Mouse (Mus musculus) stomach, embryonic 14.5 days (tissue): Measurements from ENCODE around the gene Slc35c1. TPM values are rescaled to one million over a fixed set of nuclear protein-coding genes. Genes with fewer than 3 reads are reported as not detected.

Source experiments
- ATAC-seq: fragments of 200-750 bp; cut with Nextera tagmentation; 2 replicates; pipeline ENCODE4 v1.8.0; 2017; ENCODE audit warnings: low read depth, moderate TSS enrichment; ENCODE audit not compliant: insufficient number of reproducible peaks, insufficient read depth, low FRiP score
- H3K27ac ChIP-seq: fragments of 300-500 bp; sonication (generic); 2 replicates; pipeline ENCODE4 v1.5.1; 2014; ENCODE audit warnings: mild to moderate bottlenecking, low read length, moderate library complexity, mixed read lengths
- H3K27me3 ChIP-seq: fragments of 300-500 bp; sonication (generic); 2 replicates; pipeline ENCODE4 v1.6.1; 2014; ENCODE audit warnings: low read length, control low read depth, mixed read lengths; ENCODE audit not compliant: control insufficient read depth, insufficient read depth
- H3K36me3 ChIP-seq: fragments of 300-500 bp; sonication (generic); 2 replicates; pipeline ENCODE4 v1.6.1; 2014; ENCODE audit warnings: mild to moderate bottlenecking, control low read depth, low read length, moderate library complexity, mixed read lengths; ENCODE audit not compliant: control insufficient read depth, insufficient read depth
- H3K4me1 ChIP-seq: fragments of 300-500 bp; sonication (generic); 2 replicates; pipeline ENCODE4 v1.6.1; 2014; ENCODE audit warnings: low read length, control low read depth, mixed read lengths; ENCODE audit not compliant: control insufficient read depth, insufficient read depth
- H3K4me2 ChIP-seq: fragments of 300-500 bp; sonication (generic); replicated peaks from 2 replicates; pipeline ENCODE4 v1.6.1; 2014; ENCODE audit warnings: low read depth, low read length, control low read depth
- H3K4me3 ChIP-seq: fragments of 300-500 bp; sonication (generic); 2 replicates; pipeline ENCODE4 v1.5.1; 2014; ENCODE audit warnings: low read depth, low read length, control low read depth
- H3K9ac ChIP-seq: fragments of 300-500 bp; sonication (generic); replicated peaks from 2 replicates; pipeline ENCODE4 v1.6.1; 2014; ENCODE audit warnings: low read depth, mild to moderate bottlenecking, control low read depth, low read length, moderate library complexity, mixed read lengths
- H3K9me3 ChIP-seq: fragments of 300-500 bp; sonication (generic); 2 replicates; pipeline ENCODE4 v1.6.1; 2016; ENCODE audit warnings: low read depth, low read length, control low read depth; ENCODE audit not compliant: control insufficient read depth
- WGBS: fragments of 180-500 bp; shearing (Covaris S2); extraction: QIAGEN DNeasy Blood & Tissue Kit; methylation state at CpG from one replicate; pipeline ENCODE4 v1.1.7; 2014; 5-methylcytosine and 5-hydroxymethylcytosine counted together
- polyA plus RNA-seq: library from polyadenylated mRNA; unstranded; fragments of >200 nt; fragmentation: Nextera tagmentation; extraction: Ambion mirVana; gene quantifications from 2 replicates; pipeline ENCODE4 v1.2.1, GENCODE M21; 2014

Gene Slc35c1
- polyA plus RNA-seq, 1 experiment from 2014 or later: 19.2 TPM

DNA sequence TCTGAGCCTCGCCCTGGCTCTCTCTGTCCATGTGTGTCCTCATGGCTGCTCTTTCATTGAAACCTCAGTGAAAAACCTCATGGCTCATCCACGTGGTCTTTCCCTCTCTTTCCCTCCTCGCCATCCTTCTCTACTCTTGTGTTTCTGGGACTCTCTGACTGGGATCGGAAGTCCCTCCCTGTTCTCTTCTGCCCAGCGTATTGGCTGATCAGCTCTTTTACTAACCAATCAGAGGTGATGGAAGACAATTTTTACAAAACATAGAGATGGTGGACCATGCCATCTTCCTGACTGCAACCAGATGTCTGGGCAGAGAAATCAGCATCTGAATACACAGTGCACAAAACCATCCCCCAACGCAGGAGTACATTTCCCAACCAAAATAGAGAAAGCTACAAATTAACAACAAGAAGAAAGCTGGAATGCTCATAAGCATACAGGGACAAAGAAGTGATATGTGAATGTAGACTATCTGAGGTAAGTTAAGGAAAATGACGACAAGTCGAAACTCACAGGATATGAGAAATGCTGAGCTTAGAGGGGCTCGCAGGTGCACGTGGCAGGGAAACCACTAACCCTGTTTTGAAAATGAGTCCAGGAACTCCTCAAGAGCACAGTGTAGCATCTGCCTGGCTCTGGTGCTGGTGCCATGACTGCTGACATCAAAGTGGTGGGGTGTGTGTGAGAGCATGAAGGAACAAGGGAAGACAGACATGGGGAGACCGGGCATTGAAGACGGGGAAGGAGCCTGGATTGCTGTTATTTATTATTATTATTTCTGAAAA is 11.7 kb upstream of the Slc35c1 start:
- no peaks in the 10 kb centered on the region for H3K4me1 ChIP-seq
- no peak for ATAC-seq
- no peaks in the 10 kb centered on the region for H3K27me3 ChIP-seq
- H3K27ac ChIP-seq: no peak overlapping the region
- H3K36me3 ChIP-seq: no peaks in the 10 kb centered on the region
- no peak overlapping the region for H3K9ac ChIP-seq
- no peak overlapping the region for H3K4me3 ChIP-seq
- WGBS: 85% methylated on average over 12 of the region's 12 CpGs
- H3K9me3 ChIP-seq: no peaks in the 10 kb centered on the region
- H3K4me2 ChIP-seq: no peak overlapping the region

- Histone ChIP-seq H3K27me3 (peaks cover 5% of the 10 kb centered on the region; the same call in 1 of the 2 replicates), H3K9me3 (no peaks in the 10 kb centered on the region), H3K36me3 (no peaks in the 10 kb centered on the region), H3K27ac (no peak overlapping the region), H3K4me1 (no peaks in the 10 kb centered on the region), H3K9ac (no peak overlapping the region), H3K4me3 (no peak overlapping the region), H3K4me2 (no peak overlapping the region)
- ATAC-seq: no peak
- 67% methylated on average over 3 of the region's 3 CpGs for WGBS
Observed at GRCm38 (mm10) chr2:92464690-92465089, 4.4 kb upstream of the Slc35c1 start.

DNA sequence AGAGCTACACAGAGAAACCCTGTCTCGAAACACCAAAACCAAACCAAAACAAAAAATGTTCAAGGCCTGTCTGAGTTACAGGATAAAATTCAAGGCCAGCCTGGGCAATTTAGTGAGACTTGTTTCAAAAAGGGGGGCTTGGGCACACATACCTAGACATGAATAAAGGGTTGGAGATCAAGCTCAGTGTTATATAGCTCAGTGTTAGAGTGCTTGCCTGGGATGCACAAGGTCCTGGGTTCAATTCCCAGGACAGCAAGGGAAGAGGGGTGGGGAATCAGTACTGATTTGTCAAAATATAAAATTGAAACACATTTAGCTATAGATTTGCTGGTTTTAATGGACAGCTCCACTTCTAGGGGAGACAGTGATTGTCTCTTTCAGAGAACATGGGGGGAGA is 877 bp upstream of the Slc35c1 start:
- no peak overlapping the region for H3K9ac ChIP-seq
- peaks cover 5% of the 10 kb centered on the region; the same call in 1 of the 2 replicates for H3K27me3 ChIP-seq
- no peaks in the 10 kb centered on the region for H3K9me3 ChIP-seq
- 100% methylated on average over 1 of the region's 1 CpGs for WGBS
- no peak overlapping the region for H3K27ac ChIP-seq
- peaks cover 22% of the 10 kb centered on the region; the same call in 1 of the 2 replicates for H3K4me1 ChIP-seq
- H3K36me3 ChIP-seq: no peaks in the 10 kb centered on the region
- no peak overlapping the region for H3K4me3 ChIP-seq
- H3K4me2 ChIP-seq: no peak overlapping the region
- ATAC-seq: no peak

- ATAC-seq: peak; percentile 86
- under 1% methylated on average over 55 of the region's 55 CpGs for whole genome bisulfite sequencing
- H3K9me3 ChIP-seq: no peaks in the 10 kb centered on the region
Observed at GRCm38 (mm10) chr2:92459141-92459920, 1.0 kb downstream of the Slc35c1 start.

GRCm38 (mm10) chr2:92458481-92458880 is 1.9 kb downstream of the Slc35c1 start:
- H3K36me3 ChIP-seq: peaks cover 10% of the 10 kb centered on the region; the same call in 1 of the 2 replicates
- peak overlapping the region; percentile 80; the same call in 1 of the 2 replicates for H3K9ac ChIP-seq
- peaks cover 22% of the 10 kb centered on the region; the same call in 1 of the 2 replicates for H3K4me1 ChIP-seq
- H3K4me2 ChIP-seq: peak overlapping the region; percentile 81
- H3K9me3 ChIP-seq: no peaks in the 10 kb centered on the region
- WGBS: 47% methylated on average over 13 of the region's 13 CpGs
- ATAC-seq: no peak
- H3K4me3 ChIP-seq: peak overlapping the region; percentile 80
- peaks cover 5% of the 10 kb centered on the region; the same call in 1 of the 2 replicates for H3K27me3 ChIP-seq
- no peak overlapping the region for H3K27ac ChIP-seq

More at GRCm38 (mm10) chr2:92459141-92459920, 1.0 kb downstream of the Slc35c1 start:
- peak overlapping the region; percentile 80 for H3K4me3 ChIP-seq
- peak overlapping the region; percentile 80 for H3K9ac ChIP-seq
- peak overlapping the region; percentile 81 for H3K4me2 ChIP-seq
- peaks cover 5% of the 10 kb centered on the region; the same call in 1 of the 2 replicates for H3K27me3 ChIP-seq
- peaks cover 22% of the 10 kb centered on the region; the same call in 1 of the 2 replicates for H3K4me1 ChIP-seq
- H3K27ac ChIP-seq: no peak overlapping the region; the same call in 1 of the 2 replicates
- peaks cover 1% of the 10 kb centered on the region; the same call in 1 of the 2 replicates for H3K36me3 ChIP-seq

GRCm38 (mm10) chr2:92456970-92457530 is 3.3 kb downstream of the Slc35c1 start:
- peaks cover 5% of the 10 kb centered on the region; the same call in 1 of the 2 replicates for H3K27me3 ChIP-seq
- H3K27ac ChIP-seq: no peak overlapping the region
- WGBS: 70% methylated on average over 8 of the region's 8 CpGs
- peaks cover 22% of the 10 kb centered on the region; the same call in 1 of the 2 replicates for H3K4me1 ChIP-seq
- ATAC-seq: no peak
- H3K9me3 ChIP-seq: no peaks in the 10 kb centered on the region
- H3K4me3 ChIP-seq: no peak overlapping the region
- H3K9ac ChIP-seq: no peak overlapping the region
- peaks cover 12% of the 10 kb centered on the region; the same call in 1 of the 2 replicates for H3K36me3 ChIP-seq
- H3K4me2 ChIP-seq: 0 out of 2 replicates have a peak overlapping the region, but pooled peaks have one; percentile 5

DNA sequence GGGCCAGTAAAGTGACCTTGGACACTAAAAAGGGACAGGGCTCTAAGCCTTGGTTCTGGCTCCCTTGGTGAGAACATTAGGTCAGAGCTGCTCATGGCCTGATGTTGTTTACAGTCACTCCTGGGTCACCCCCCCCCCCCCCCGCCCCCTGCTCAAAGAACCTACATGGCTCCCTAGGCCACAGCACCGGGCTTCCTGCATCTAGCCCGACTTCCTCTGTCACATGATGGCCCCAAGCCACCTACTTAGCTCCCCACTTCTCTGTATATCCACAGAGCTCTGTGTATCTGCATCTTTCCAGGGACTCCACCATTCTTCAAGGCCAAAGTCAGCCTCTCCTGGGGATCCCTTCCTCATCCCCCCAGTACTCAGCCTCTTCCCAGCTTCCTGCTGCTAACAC is 4.6 kb downstream of the Slc35c1 start:
- peaks cover 12% of the 10 kb centered on the region; the same call in 1 of the 2 replicates for H3K36me3 ChIP-seq
- H3K9me3 ChIP-seq: no peaks in the 10 kb centered on the region
- H3K9ac ChIP-seq: no peak overlapping the region
- H3K27ac ChIP-seq: no peak overlapping the region
- H3K4me3 ChIP-seq: no peak overlapping the region
- no peak for ATAC-seq
- peaks cover 22% of the 10 kb centered on the region; the same call in 1 of the 2 replicates for H3K4me1 ChIP-seq
- peaks cover 3% of the 10 kb centered on the region; the same call in 1 of the 2 replicates for H3K27me3 ChIP-seq
- 53% methylated on average over 3 of the region's 3 CpGs for WGBS
- H3K4me2 ChIP-seq: no peak overlapping the region

GRCm38 (mm10) chr2:92454166-92454565 is 6.2 kb downstream of the Slc35c1 start:
- no peak overlapping the region for H3K4me3 ChIP-seq
- 92% methylated on average over 11 of the region's 11 CpGs for WGBS
- H3K36me3 ChIP-seq: peaks cover 12% of the 10 kb centered on the region; the same call in 1 of the 2 replicates
- H3K27me3 ChIP-seq: no peaks in the 10 kb centered on the region
- H3K4me1 ChIP-seq: peaks cover 22% of the 10 kb centered on the region; the same call in 1 of the 2 replicates
- no peak overlapping the region for H3K9ac ChIP-seq
- H3K4me2 ChIP-seq: no peak overlapping the region
- ATAC-seq: no peak
- no peak overlapping the region for H3K27ac ChIP-seq
- H3K9me3 ChIP-seq: no peaks in the 10 kb centered on the region
